Mouse (Mus musculus) urinary bladder, postnatal 4 days (tissue): ENCODE measurements around the gene 2200002D01Rik.
"Not testable (repeated sequence)": the region's sequence is repeated elsewhere in the genome, so short reads cannot be mapped to it uniquely, and the experiment has no call there.

ENCODE experiments used
- DNase-seq, 2 experiments: peaks; one replicate each; pipeline ENCODE4 v3.0.0; 2021 to 2022; ENCODE audit warnings: low spot score in 2 of 2

Gene 2200002D01Rik

GRCm38 (mm10) chr7:29237596-29237995 is 10.7 kb downstream of the 2200002D01Rik start:
- DNase-seq = not testable (repeated sequence)

GRCm38 (mm10) chr7:29236593-29236992 is 11.7 kb downstream of the 2200002D01Rik start:
- DNase-seq = no peak

- DNase-seq = no peak
Observed at GRCm38 (mm10) chr7:29234661-29235060, 13.6 kb downstream of the 2200002D01Rik start.

- DNase-seq = no peak
Observed at GRCm38 (mm10) chr7:29233745-29234144, 14.5 kb downstream of the 2200002D01Rik start.

- DNase-seq = peak in 1 of 2 experiments; percentile 59
Observed at GRCm38 (mm10) chr7:29232247-29233013, 15.8 kb downstream of the 2200002D01Rik start, which contains the start of gene Kcnk6. Gene Kcnk6, minus strand, starts transcription at chr7:29232515.

GRCm38 (mm10) chr7:29231517-29231916 is 16.7 kb downstream of the 2200002D01Rik start:
- no peak for DNase-seq

- no peak for DNase-seq
Observed at GRCm38 (mm10) chr7:29230560-29230959, 17.7 kb downstream of the 2200002D01Rik start.

GRCm38 (mm10) chr7:29228202-29228601 is 20.1 kb downstream of the 2200002D01Rik start:
- DNase-seq = no peak

GRCm38 (mm10) chr7:29225520-29225919 is 22.7 kb downstream of the 2200002D01Rik start:
- DNase-seq = no peak

- DNase-seq = no peak
Observed at GRCm38 (mm10) chr7:29224756-29225394, 23.4 kb downstream of the 2200002D01Rik start.

- no peak for DNase-seq
Observed at GRCm38 (mm10) chr7:29214846-29215245, 33.4 kb downstream of the 2200002D01Rik start.

- no peak for DNase-seq
Observed at GRCm38 (mm10) chr7:29214236-29214635, 34.0 kb downstream of the 2200002D01Rik start.

GRCm38 (mm10) chr7:29213675-29214082 is 34.6 kb downstream of the 2200002D01Rik start, which contains the start of gene Catsperg1:
Gene Catsperg1, minus strand, starts transcription at chr7:29214035.
- no peak for DNase-seq

GRCm38 (mm10) chr7:29212775-29213560 is 35.3 kb downstream of the 2200002D01Rik start:
- not testable (repeated sequence) for DNase-seq

- no peak for DNase-seq
Observed at GRCm38 (mm10) chr7:29212199-29212765, 36.0 kb downstream of the 2200002D01Rik start.

- peak; percentile 91 to 92 for DNase-seq
Observed at GRCm38 (mm10) chr7:29211415-29212198, 36.7 kb downstream of the 2200002D01Rik start.

- peak in 1 of 2 experiments; percentile 68 for DNase-seq
Observed at GRCm38 (mm10) chr7:29211013-29211412, 37.3 kb downstream of the 2200002D01Rik start.

- no peak for DNase-seq
Observed at GRCm38 (mm10) chr7:29202577-29202976, 45.7 kb downstream of the 2200002D01Rik start.
